Mouse (Mus musculus): ENCODE data around the gene Stmn1.
A peak's percentile ranks its signal among the peaks of the same experiment; 100 is the strongest.

Stmn1 gene

DNA sequence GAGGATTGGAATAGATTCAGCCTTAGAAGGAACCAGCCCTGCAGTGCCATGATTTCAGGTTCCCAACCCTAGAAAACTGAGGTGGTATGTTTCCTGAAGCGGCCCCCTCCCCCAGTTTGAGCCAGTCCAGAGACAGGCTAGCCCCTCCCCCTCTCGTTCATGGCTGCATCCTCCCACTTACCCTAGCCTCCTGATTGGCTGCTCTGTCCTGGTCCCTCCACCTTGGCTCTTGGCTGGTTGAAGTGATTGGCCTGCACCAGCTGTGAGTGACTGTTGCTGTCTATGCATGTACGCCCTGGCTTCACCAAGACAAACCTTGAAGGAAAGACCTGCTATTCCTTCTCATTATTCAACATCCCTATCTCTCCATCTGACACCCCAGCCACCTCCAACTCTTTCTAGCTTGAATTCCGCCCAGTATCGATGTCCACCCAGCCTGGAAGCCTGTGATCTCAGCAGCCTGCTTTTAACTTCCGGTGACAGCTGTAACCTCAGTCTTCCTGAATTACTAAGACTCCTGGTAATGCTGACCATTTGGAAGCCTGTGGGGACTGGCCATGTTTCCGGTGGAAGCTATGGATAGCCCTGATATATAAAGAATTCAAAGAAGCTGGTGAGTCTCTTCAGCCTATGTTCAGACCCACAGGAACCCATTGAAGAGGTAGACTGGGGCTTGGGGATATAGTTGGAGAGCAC, 10.8 kb upstream of the Stmn1 start:
- DNase-seq (ENCODE audit: extremely low read depth, low read depth, low spot score): no peak

DNA sequence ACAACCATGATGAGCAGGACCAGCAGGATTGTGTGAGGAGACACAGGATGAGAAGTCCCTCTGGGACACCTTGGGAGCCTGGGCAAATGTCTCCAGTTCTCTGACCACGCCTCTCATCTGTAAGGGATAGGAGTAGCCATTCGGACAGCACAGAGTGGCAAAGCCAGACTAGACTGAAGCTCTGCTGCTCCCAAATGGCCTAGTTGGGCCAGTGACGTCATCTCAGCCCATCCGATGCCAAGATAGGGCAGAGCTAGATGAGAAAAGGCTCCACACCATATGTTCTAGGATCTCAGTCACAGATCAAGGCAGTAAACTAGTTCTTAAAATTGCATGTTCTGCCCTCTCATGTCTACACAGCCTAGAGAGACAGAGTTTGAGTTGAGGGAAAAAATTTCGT, 9.3 kb upstream of the Stmn1 start:
- DNase-seq (ENCODE audit: extremely low read depth, low read depth, low spot score): no peak

DNA sequence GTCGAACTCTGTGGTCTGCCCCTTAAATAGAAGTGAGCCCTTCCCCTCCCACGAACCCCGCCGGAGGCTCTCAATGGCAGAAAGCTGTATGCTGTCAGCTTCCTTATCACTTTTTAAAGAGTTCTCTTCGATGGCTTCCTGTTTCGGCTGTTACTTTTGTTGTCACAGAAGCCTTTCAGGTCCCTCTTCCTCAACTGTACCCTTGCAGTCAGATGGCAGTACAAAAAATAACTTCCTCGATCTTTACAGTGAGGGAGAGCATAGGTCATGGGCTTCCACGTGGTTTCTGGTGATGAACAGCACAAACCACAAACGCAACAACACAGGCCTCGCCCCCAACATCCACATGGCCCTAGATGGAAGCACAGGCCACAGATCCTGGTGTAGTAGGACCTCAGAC, 7.8 kb upstream of the Stmn1 start:
- DNase-seq (ENCODE audit: extremely low read depth, low read depth, low spot score): no peak

DNA sequence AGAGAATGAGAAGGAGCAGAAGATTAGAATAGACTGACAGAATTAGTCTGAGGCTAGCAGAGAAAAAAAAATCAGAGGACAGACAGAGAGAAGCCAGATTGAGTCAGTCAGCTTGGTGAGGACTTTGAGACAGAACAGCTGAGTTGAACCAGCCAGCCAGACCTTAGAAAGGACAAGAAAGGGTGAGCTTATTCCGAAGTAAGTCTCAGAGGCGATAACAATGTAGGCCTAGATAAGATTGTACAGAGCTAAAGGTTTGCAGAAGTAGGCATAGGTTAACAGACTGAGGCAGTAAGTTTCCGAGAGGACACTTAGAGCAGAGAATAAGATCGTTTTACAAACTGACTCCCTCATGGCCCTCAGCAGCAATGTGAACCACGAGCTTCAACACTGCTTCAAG, 6.9 kb upstream of the Stmn1 start:
- no peak for DNase-seq (ENCODE audit: extremely low read depth, low read depth, low spot score)

DNA sequence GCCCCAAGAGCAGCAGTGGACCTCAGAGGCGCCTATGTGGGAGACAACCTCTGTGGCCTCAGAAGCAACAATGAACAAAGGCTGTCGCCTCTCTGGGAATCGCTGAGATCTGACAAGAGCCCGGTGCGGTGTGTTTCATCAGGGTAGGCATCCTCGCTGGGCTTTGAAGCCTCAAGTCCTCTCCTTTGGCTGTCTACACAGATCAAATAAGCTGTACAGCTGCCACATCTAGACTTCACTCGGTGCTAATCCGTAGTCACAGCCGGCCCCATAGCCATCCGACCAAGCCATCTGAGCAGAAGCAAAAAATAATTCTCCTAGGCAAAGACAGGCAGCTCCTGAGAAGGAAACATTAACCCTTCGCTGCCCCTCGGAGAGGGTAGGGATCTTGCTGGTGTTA, 2.3 kb upstream of the Stmn1 start:
- DNase-seq (ENCODE audit: extremely low read depth, low read depth, low spot score): no peak

DNA sequence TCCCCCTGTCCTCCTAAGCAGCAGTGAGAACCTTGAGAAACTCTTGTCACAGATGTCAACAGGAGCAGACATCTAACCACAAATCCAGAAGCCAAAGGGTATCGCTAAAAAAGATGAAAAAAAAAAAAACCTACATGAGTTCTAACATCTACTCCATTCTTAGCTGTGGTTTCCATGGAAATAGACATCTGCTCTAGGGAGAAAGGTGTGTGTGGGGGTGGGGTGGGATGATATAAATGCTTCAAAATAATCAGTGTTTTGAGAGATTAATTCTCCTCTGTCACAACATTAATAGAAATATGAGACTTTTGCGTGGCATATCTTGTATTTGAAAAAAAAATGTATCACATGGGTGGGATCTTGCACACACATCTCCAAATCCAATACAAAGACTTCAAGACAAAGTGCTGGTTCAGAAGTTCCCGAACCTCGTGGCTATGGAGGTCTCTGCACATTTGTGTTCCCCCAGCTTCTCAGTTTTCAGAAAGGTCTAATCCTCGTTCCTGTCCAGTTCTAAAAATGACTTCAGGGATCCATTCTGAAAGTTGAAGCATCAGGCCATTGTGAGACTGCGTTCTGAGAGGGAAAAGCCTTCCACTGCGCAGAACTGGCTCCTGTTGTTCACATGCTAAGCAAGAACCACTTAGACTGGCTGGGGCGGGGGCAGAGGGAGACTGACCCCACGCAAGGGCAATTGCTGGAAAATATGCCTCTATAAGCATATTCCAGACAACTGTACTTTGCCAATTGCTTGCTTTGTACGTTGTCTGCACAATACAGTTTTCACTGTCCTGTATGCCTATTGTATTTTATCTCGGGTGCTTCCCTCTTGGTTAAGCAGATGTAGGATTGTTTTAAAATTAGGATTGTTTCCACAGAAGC, 1.5 kb upstream of the Stmn1 start:
- DNase-seq (ENCODE audit: extremely low read depth, low read depth, low spot score): no peak

DNA sequence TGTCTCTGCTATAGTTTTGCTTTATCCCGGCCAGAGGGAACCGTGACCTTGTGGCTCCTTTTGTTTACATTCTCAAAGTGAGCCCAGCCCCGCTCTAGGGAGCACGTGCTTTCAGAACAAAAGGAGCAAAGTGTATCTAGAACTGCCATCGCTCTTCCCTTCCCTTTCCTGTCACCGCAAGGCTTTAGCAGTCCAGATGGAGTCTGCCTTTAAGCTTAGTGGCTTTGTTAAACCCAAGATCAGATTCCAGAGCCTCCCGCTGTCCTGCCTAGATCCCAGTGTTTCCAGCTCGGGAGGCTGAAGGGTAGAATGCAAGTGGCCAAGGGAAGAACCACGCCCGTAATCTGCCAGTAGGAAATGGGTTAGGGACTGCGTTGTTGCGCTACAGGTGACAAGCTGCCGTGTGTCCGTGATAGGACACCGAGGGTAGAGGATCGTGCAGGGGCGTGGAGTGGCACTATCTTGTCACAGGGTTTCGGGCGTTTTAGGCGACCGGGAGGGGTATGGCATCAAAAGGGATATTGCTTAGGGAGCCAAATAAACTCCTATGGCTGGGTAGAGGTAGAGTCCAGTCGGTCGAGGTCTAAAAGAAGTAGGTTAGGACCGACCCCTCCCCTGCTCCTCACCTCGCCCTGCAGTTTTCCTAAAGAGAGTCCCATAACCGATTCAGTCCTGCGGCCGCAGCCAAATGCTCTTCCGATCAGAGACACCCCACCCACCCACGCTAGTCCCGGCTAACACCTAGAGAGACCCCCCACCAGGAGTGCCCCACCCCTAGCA, 495 bp upstream of the Stmn1 start:
- no peak for DNase-seq (ENCODE audit: extremely low read depth, low read depth, low spot score)

DNA sequence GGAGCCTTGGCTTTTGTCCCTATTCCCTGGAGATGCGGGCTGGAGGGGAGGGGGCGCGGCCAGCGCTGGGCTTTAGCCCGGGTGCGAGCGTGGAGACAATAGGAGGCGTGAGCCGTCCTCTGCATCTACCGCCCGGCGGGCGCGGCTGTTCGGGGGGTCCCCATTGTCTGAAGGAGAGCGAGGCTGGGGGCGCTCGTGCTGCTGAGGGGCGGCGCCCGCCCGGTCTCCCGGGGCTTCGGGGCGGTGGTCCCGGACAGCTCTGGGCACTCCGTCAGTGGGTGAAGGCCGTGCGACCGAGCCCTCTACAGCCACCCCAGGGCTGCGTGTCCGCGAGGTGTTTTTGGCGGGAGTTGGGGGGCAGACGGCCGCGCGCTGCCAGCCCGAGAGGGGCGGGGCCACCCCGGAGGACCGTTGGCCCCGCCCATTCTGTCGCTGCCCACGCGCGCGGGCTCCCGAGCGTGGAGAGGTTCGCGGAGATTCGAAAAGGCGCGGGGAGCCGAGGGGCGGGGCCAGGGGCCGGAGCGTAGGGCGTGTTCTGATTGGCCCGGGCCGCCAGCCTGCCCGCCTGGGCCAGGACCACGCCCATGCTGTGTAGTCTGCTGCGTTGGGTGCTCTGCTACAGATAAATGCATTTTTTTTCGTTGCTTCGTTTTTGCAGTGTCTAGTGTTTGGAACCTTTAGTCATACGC, 602 bp downstream of the Stmn1 start:
- DNase-seq (ENCODE audit: extremely low read depth, low read depth, low spot score): no peak

DNA sequence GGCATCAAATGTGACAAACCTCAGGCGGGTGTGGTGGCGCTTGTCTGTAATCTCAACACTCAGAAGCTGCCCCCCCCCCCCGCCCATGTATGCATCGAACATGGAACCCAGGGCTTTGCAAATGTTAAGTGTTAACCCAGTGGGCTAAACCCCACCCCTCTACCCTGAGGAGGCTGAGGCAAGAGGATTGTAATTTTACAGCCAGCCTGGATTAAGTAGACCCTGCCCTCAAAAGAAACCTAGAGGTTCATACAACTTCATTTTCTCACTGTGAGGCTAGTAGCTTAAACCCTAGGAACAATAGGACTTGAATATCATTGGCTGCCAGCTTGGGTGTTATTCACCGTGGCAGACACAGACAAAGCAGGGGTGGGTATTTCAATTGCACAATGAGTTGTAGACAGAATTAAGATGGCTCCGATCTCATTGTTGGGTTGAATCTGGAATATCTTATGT, 1.2 kb downstream of the Stmn1 start:
- DNase-seq (ENCODE audit: extremely low read depth, low read depth, low spot score): no peak

DNA sequence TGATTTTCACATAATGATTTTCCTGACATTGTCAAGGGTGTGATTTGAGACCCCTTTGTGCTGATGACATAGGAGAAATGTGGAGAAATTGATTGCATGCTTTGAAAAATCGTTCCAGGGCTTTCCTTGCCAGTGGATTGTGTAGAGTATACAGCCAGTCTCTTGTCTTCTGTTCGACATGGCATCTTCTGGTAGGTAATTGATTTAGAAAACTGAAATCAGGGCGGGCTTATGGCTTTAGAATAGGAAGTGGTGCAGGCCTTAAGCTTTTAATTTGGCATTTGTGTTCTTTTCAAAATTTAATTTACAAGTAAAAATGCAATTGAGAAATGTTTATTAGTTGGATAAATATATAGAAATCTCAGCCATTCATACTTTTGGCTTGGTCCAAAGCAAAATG, 1.9 kb downstream of the Stmn1 start:
- DNase-seq (ENCODE audit: extremely low read depth, low read depth, low spot score): no peak

DNA sequence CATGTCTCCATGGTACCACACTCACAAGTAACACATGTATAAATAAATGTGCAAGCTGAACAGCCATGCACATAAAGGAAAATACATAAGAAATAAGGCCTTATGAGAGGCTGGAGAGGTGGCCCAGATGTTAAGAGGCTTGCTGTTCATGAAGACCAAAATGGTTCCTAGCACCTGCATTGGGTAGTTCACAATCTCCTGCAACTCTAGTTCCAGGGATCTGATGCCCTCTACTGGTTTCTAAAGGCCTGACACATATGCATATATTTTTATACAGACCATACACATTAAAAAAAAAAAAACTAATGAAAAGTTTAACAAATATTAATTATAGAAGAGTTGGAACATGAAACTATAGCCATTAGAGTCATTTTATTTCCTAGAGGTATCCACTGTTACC, 3.3 kb downstream of the Stmn1 start:
- no peak for DNase-seq (ENCODE audit: extremely low read depth, low read depth, low spot score)

DNA sequence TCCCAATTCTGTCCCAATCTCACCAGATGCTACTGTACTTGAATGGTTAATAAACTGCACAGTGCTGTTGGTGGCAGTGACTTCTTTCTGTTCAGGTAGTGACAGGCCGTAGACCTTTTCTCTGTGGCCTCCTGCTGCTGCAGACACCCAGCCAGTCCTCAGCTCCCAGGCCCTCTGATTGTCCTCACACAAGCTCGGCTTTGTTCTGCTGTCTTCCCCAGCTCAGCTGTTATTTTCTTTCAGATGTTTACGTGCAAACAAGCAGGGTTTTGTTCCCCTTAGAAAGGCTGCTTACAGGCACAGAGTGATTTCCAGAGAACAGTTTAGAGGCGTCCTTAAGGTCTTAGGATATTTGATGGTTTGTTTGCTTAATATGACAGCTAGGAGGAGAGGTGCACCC, 5.6 kb downstream of the Stmn1 start:
- DNase-seq (ENCODE audit: extremely low read depth, low read depth, low spot score): no peak

DNA sequence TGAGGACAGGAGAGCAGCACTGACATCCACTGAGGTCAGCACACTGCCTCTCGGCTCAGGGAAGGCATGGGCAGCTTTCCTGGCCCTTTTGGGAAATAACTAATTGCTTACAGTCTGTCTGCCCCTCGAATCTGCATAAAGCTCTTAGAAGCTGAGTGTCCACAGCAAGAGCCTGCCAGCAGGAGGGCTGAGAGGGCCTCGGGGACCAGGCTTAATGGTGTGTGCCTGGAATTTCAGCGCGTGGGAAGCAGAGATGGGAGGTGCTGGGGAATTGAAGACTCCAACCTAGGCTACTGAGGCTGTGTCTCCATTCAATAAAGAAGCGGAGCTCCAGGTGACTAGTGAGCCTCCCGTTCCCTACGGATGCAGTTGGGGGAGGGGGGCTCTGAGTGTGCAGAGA, 6.1 kb downstream of the Stmn1 start:
- DNase-seq (ENCODE audit: extremely low read depth, low read depth, low spot score): no peak

DNA sequence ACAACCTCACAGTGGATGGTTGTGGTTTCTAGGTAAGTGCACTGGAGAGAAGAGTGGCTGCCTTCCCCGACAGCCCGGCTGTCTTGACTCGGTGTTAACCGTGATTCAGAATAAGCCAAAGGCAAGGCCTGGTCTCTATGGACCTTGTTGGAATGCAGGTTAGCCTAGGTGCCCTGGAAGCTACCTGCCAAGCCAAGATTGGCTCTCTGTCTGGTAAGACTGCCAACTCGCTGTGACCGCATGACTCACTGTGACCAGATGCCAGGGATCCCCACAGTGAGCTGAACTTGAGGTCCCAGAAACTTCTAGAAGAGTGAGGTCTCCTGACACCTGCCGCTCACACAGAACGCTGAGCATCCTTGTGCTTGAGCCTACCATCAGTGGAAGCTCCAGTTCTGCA, 8.8 kb downstream of the Stmn1 start:
- DNase-seq (ENCODE audit: extremely low read depth, low read depth, low spot score): no peak

DNA sequence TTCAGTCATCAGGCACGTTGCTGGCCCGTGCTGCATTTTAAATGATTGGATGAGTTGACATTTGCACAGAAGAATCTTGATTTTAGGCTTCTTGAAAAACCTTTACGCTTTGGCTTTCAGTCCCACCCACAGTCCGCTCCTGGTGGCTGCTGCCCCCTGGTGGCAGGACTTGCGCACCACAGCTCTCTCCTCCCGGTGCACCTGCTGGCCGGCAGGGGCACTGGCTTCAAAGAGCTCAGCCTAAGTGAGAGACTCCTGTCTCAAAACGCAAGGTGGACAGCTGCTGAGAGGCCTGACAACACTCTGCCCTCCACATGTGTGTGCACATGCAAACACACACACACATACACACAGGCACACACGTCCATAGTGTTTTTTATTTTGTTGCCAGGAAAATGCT, 9.9 kb downstream of the Stmn1 start:
- no peak for DNase-seq (ENCODE audit: extremely low read depth, low read depth, low spot score)

DNA sequence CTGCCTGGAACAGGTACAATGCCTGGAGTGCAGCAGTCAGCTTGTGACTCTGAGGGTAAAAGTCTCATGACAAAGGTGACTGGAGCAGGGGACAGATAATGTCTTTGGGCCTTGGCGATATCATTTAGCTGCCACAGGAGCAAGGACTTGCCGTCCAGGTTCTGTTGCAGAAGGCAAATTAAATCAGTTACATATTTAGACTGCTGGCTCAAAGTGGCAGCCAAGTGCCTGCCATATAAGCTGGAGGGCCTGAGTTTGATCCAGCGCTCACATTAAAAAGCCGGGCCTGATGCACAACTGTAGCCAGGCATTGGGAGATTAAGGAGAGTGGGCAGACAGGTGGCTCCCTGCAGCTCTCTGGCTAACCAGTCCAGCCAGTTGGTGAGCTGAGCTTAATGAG, 11.7 kb downstream of the Stmn1 start:
- DNase-seq (ENCODE audit: extremely low read depth, low read depth, low spot score): peak; percentile 89

DNA sequence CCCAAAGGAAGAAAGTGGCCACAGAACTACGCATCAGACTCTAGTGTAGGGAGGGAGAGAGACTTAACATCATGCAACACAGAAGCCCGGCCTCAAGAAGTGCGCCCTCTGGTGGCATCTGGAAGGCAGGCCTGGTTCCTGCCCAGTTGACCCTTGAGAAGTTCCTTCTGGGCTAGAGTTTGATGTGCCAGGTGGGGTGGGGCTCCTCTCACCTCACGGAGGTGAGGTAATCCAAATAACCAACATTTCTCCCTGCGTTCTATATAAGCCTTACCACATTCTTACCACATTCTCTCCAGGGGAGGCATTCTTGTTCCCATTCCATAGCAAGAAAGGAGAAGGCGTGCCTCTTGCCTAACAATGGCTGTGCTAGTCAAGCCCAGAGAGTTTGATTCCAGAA, 12.7 kb downstream of the Stmn1 start:
- DNase-seq (ENCODE audit: extremely low read depth, low read depth, low spot score): no peak

DNA sequence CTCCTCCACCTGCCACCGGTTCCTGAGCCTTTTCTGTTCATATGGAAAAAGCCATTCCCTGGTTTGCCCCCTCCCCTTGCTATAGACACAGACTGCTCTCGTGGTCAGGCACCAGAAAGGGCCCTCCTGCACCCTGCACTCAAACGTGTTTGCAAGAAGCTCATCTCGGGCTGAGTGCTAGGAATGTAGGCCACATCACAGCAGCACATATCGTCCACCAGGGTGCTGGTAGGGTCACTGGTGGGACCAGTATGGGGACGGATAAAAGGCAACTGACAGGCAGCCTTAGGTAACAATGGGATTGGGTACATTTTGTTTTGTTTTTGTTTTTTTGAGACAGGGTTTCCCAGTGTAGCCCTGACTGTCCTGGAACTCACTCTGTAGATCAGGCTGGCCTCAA, 13.2 kb downstream of the Stmn1 start:
- DNase-seq (ENCODE audit: extremely low read depth, low read depth, low spot score): no peak

DNA sequence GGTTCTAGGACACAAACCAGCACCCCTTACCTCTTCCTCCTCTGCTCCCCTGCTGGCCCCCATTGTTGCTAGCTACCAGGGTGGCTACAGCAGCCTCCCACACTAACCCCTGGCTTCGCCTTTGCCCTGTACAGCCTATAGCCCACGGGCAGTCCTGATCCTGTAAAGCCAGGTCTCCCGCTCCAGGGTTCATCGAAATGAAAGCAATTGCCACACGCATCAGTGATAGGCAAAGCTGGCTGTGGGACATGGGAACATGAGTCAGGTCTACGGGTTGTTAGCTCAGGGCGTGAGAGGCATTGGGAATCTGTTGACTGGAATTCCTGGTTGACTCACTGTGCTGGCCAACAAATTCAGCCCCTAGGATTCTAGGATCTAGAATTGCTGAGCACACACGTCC, 14.3 kb downstream of the Stmn1 start:
- DNase-seq (ENCODE audit: extremely low read depth, low read depth, low spot score): no peak

DNA sequence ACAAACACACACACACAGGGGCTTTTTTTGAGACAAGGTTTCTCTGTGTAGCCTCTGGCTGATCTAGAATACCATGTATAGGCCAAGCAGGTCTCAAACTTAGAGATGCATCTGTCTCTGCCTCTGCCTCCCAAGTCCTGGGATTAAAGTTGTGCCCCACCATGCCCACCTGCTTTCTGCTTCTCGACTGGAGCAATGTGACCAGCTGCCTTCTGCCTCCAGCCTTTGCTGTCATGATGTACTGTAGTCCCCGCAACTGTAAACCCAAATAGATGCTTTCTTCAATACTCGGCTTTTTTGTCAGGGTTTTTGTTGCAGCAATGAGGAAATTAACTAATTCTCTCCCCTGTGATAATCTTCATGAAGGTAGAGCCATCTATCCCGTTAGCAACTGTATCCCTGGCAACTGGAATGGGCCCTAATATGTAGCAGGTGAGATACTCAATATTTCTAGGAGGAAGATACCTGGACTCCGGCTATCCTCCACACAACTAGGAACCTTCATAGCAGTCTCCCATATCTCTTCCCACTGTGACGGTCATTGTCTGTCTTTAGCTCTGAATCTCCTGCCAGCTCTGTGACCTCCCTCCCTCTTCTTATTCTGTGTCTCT, 15.1 kb downstream of the Stmn1 start:
- DNase-seq (ENCODE audit: extremely low read depth, low read depth, low spot score): no peak

DNA sequence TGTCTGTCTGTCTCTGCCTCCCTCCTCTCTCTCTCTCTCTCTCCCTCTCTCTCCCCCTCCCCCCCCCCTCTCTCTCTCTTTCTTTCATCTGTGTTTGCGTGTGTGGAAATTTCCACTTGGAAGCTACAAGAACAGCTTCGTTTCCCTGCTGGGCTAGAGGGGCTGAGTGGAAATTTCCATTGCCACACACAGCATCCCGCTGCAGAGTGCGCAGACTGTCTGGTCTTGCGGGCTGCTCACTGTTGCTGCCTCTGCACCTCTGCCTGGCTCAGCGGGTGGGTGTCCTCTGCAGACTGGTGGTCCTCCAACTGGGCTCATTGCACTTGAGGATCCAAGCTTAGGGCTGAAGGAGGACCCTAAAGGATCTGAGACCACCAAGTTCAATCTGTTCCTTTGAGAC, 15.6 kb downstream of the Stmn1 start:
- no peak for DNase-seq (ENCODE audit: extremely low read depth, low read depth, low spot score)

All from fat pad, adult 2 months (tissue).